Mouse (Mus musculus) bone marrow, adult 2 months (tissue): ENCODE measurements around the gene Hoxc12. TPM values are rescaled to one million over a fixed set of nuclear protein-coding genes. Genes with fewer than 3 reads are reported as not detected.

ENCODE experiments used
- H3K27ac ChIP-seq: fragments of 200-500 bp; 2 replicates; pipeline ENCODE4 v1.5.1; 2012; ENCODE audit warnings: low read depth, mild to moderate bottlenecking, control low read depth, inconsistent platforms, low read length; ENCODE audit not compliant: control insufficient read depth, poor library complexity, insufficient read depth
- H3K4me1 ChIP-seq: fragments of 200-500 bp; 2 replicates; pipeline ENCODE4 v1.6.1; 2011; ENCODE audit warnings: low read length; ENCODE audit not compliant: control insufficient read depth, insufficient read depth
- H3K4me3 ChIP-seq: fragments of 200-500 bp; replicated peaks from 2 replicates; pipeline ENCODE3; 2011; ENCODE audit warnings: mild to moderate bottlenecking, low read depth, low read length, control low read depth; ENCODE audit not compliant: control insufficient read depth
- CTCF ChIP-seq: fragments of 200-500 bp; IDR thresholded peaks from 2 replicates; pipeline ENCODE4 v1.5.1; 2011; ENCODE audit warnings: low read length, control low read depth; ENCODE audit not compliant: control insufficient read depth, insufficient read depth
- POLR2A ChIP-seq: fragments of 200-500 bp; IDR thresholded peaks from 2 replicates; pipeline ENCODE4 v1.6.1; 2011; ENCODE audit warnings: low read depth, mild to moderate bottlenecking, control low read depth, low read length, borderline replicate concordance; ENCODE audit not compliant: control insufficient read depth
- WGBS: fragments of 180-500 bp; shearing (Covaris S2); methylation state at CpG from one replicate; pipeline ENCODE4 v1.1.7; 2018; 5-methylcytosine and 5-hydroxymethylcytosine counted together
- polyA plus RNA-seq: library from polyadenylated mRNA; stranded (reverse); fragments of >200 nt; gene quantifications from 2 replicates; pipeline ENCODE4 v1.2.4, GENCODE M21; 2011; ENCODE audit warnings: low replicate concordance; ENCODE audit not compliant: missing spikeins, insufficient read depth, insufficient read length

The Hoxc12 gene
- polyA plus RNA-seq: not detected in 2 replicates

DNA sequence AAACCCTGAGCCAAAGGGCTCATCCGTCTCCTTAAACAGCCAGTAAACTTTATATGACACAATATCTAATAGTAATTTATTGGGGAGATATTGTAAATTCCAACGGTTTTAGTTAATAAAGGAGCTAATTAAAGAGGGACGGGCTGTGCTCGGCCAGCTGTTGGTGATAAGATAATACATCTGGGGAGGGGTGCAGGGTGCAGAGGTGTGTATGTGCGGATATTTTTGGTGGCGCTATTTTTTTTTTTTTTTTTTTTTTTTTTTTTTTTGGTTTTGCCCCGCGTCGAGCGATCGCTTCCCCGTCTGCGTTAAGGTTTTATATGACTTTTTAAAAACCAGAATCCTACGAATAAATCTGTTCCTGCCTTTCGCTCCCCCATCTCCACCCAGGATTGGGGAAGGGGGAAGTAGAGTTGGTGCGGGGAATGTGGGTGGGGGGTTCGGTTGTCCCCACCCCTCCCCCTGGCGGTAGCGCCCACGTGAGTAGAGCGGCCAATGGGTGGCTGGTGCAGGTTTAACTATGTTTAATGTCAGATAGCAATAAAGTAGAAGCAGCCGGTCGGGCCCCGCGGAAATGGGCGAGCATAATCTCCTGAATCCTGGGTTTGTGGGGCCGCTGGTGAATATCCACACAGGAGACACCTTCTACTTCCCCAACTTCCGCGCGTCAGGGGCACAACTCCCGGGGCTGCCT, at the start of gene Hoxc12:
TSS of gene Hoxc12 (plus strand) at position 479 of the 694 bp plus-strand sequence.
- no peak for TF ChIP-seq CTCF
- TF ChIP-seq POLR2A: no peak
- no peak within 1 kb of the TSS; the same call in 1 of the 2 replicates for H3K27ac ChIP-seq
- WGBS: 6% methylated on average over 31 of the region's 31 CpGs
- H3K4me1 ChIP-seq: no peaks in the 10 kb centered on the region
- H3K4me3 ChIP-seq: no peak within 1 kb of the TSS

- Histone ChIP-seq H3K4me1 (no peaks in the 10 kb centered on the region), H3K4me3 (no peak overlapping the region), H3K27ac (no peak overlapping the region)
- WGBS: 77% methylated on average over 6 of the region's 6 CpGs
- TF ChIP-seq CTCF (no peak), POLR2A (no peak)
Observed at GRCm38 (mm10) chr15:102895115-102895514, 41.4 kb upstream of the Hoxc12 start.

DNA sequence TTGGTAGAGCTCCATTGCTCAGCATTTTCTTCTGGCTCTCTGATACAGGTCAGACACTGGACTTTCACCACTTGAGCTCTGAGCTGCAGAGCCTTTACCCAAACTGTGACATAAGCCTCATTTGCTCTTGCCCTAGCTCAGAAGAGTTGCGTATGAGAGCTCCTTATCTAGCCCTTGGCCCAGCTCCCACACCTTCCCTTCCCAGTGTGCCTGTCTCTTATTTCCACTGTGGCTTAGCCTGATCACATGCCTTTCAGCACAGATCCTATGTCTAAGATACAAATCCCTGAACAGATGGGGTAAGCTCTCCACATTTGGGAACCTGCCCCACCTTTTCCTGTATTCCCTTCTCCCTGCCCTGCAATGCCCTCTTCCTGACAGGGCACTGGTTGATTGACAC, 31.6 kb upstream of the Hoxc12 start:
- WGBS: 66% methylated on average over 1 of the region's 1 CpGs
- TF ChIP-seq POLR2A (no peak), CTCF (no peak)
- H3K27ac ChIP-seq: no peak overlapping the region
- no peak overlapping the region for H3K4me3 ChIP-seq
- no peaks in the 10 kb centered on the region for H3K4me1 ChIP-seq

DNA sequence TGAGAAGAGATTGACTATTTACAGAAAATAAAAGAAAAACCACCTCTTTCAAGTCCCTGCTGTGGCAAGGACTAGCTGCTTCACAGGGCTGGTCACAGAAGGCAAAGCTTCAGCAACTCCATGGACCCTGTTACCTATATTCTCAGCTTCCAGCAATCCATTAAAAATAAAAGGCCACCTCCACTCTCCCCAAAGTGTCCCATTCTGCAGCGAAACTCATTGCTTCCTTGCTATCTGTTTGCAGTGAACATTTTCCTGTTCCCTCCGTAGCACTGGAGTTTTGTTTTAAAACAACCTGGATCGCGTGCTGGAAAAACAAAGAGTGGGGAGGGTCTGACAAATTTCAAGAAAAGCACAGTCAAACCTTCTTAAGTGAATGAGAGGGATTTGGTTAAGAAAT, 27.0 kb upstream of the Hoxc12 start:
- WGBS: 5% methylated on average over 4 of the region's 4 CpGs

GRCm38 (mm10) chr15:102910038-102910437, 26.5 kb upstream of the Hoxc12 start:
- Histone ChIP-seq H3K4me1 (no peaks in the 10 kb centered on the region), H3K27ac (no peak overlapping the region), H3K4me3 (no peak overlapping the region)
- TF ChIP-seq CTCF: no peak
- TF ChIP-seq POLR2A: no peak
- 3% methylated on average over 18 of the region's 18 CpGs for WGBS

More for the DNA sequence above, 27.0 kb upstream of the Hoxc12 start:
- TF ChIP-seq CTCF (no peak), POLR2A (no peak)
- Histone ChIP-seq H3K27ac (no peak overlapping the region), H3K4me1 (no peaks in the 10 kb centered on the region), H3K4me3 (no peak overlapping the region)

GRCm38 (mm10) chr15:102910496-102911095, 26.0 kb upstream of the Hoxc12 start:
- no peak overlapping the region for H3K27ac ChIP-seq
- no peaks in the 10 kb centered on the region for H3K4me1 ChIP-seq
- H3K4me3 ChIP-seq: no peak overlapping the region
- WGBS: 4% methylated on average over 22 of the region's 22 CpGs
- TF ChIP-seq POLR2A: no peak
- TF ChIP-seq CTCF: no peak

DNA sequence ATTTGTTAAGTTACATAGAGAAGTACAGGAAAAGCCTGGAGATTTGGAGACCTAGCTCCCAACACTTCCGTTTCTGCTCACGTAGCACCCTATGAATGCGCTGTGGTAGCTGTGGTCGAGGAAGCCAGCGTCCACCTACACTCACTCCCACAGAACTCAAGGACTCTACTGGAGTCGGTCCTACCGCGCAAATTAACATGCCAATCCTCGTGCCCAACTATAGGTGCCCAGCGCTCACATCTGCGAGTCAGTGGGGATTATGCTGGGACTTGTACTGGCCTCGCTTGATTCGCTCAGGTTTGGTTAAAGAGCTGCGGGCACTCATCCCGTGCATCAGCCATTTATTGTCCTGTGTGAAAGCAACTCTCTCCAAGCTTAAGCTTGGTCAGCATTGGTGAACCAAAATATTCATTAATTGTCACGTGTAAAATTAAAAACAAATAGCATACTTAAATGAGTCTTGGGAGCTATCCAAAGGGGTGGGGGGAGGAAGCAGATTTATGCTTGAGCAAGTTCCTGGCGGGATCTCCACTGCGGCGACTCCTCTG, 23.4 kb upstream of the Hoxc12 start:
- WGBS: 6% methylated on average over 19 of the region's 19 CpGs
- H3K4me3 ChIP-seq: no peak overlapping the region
- no peaks in the 10 kb centered on the region for H3K4me1 ChIP-seq
- TF ChIP-seq POLR2A: no peak
- no peak for TF ChIP-seq CTCF
- H3K27ac ChIP-seq: no peak overlapping the region

DNA sequence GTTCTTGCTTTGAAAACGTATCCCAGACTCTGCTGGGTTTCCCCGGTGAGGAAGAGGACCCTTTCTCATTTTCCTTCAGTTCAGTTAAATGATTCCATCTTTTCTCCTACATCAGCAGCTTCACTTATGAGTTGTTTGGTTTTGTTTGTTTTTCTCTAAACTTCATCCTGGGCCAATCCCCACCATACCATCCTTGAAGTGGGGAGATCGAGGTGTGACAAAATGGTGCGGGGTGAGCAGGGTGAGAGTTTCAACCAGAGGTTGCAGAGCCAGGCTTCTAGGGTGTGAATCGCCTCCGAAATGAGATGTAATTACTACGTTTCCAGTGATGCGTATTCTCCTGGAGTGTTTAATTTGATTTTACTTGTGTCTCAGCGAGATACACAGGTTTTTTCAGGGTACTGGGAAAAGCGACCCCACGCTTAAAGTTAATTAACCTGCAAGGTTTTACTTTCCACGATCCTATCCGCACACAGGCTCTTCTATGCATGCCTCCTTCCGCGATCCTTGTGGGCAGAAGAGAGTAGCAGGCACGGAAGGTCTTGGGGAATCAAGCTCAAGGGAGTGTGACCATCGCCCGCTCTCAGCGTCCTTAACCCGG, 18.5 kb upstream of the Hoxc12 start:
- H3K4me3 ChIP-seq: no peak overlapping the region
- no peaks in the 10 kb centered on the region for H3K4me1 ChIP-seq
- TF ChIP-seq POLR2A: no peak
- no peak for TF ChIP-seq CTCF
- 8% methylated on average over 20 of the region's 20 CpGs for WGBS
- no peak overlapping the region for H3K27ac ChIP-seq
